Mouse (Mus musculus): Measurements from ENCODE around the gene Apod. TPM values are rescaled to one million over a fixed set of nuclear protein-coding genes. Genes with fewer than 3 reads are reported as not detected.

Gene Apod
- 0.60 and 1.3 TPM in 2 replicates for polyA plus RNA-seq (2015; fragmentation: Nextera tagmentation; extraction: Ambion mirVana)

GRCm38 (mm10) chr16:31314497-31315233, at the start of gene Apod:
Apod (minus strand) TSS chr16:31314808.
- no peak within 1 kb of the TSS for H3K4me3 ChIP-seq
- no peaks in the 10 kb centered on the region for H3K9me3 ChIP-seq
- peak within 1 kb of the TSS; percentile 71; the same call in 1 of the 2 replicates for H3K27ac ChIP-seq
- H3K4me2 ChIP-seq, result no peak within 1 kb of the TSS
- ATAC-seq (ENCODE audit: borderline replicate concordance, extremely low read depth, low FRiP score, low TSS enrichment), result no peak
- WGBS, result 68% methylated on average over 9 of the region's 9 CpGs
- H3K4me1 ChIP-seq, result peaks cover 18% of the 10 kb centered on the region; the same call in 1 of the 2 replicates
- H3K27me3 ChIP-seq, result no peaks in the 10 kb centered on the region
- H3K36me3 ChIP-seq, result no peaks in the 10 kb centered on the region
- no peak within 1 kb of the TSS for H3K9ac ChIP-seq

- ATAC-seq (ENCODE audit: borderline replicate concordance, extremely low read depth, low FRiP score, low TSS enrichment), result no peak
- H3K27me3 ChIP-seq, result no peaks in the 10 kb centered on the region
- H3K4me3 ChIP-seq, result no peak overlapping the region
- no peak overlapping the region for H3K27ac ChIP-seq
- 55% methylated on average over 11 of the region's 11 CpGs for WGBS
- no peaks in the 10 kb centered on the region for H3K36me3 ChIP-seq
- 0 out of 2 replicates have a peak, but pooled peaks cover 4% of the 10 kb centered on the region for H3K4me1 ChIP-seq
- H3K9me3 ChIP-seq, result no peaks in the 10 kb centered on the region
- no peak overlapping the region for H3K4me2 ChIP-seq
- H3K9ac ChIP-seq, result no peak overlapping the region
These were observed 49.3 kb upstream of the Apod start for GRCm38 (mm10) chr16:31363685-31364436.

GRCm38 (mm10) chr16:31359542-31359941, 44.9 kb upstream of the Apod start:
- no peaks in the 10 kb centered on the region for H3K27me3 ChIP-seq
- peaks cover 8% of the 10 kb centered on the region for H3K4me1 ChIP-seq
- no peak overlapping the region for H3K27ac ChIP-seq
- no peaks in the 10 kb centered on the region for H3K36me3 ChIP-seq
- H3K9me3 ChIP-seq, result no peaks in the 10 kb centered on the region
- no peak for ATAC-seq (ENCODE audit: borderline replicate concordance, extremely low read depth, low FRiP score, low TSS enrichment)
- H3K4me2 ChIP-seq, result no peak overlapping the region
- no peak overlapping the region for H3K4me3 ChIP-seq
- WGBS, result 52% methylated on average over 5 of the region's 5 CpGs
- H3K9ac ChIP-seq, result no peak overlapping the region

GRCm38 (mm10) chr16:31358991-31359390, 44.4 kb upstream of the Apod start:
- Histone ChIP-seq H3K36me3 (no peaks in the 10 kb centered on the region), H3K4me1 (peaks cover 13% of the 10 kb centered on the region), H3K4me3 (no peak overlapping the region), H3K9me3 (no peaks in the 10 kb centered on the region), H3K4me2 (no peak overlapping the region), H3K27ac (no peak overlapping the region), H3K9ac (no peak overlapping the region), H3K27me3 (no peaks in the 10 kb centered on the region)
- 30% methylated on average over 9 of the region's 9 CpGs for WGBS
- ATAC-seq (ENCODE audit: borderline replicate concordance, extremely low read depth, low FRiP score, low TSS enrichment), result no peak

- WGBS, result 41% methylated on average over 15 of the region's 15 CpGs
- Histone ChIP-seq H3K9ac (no peak overlapping the region), H3K9me3 (no peaks in the 10 kb centered on the region), H3K27ac (no peak overlapping the region), H3K27me3 (no peaks in the 10 kb centered on the region), H3K36me3 (no peaks in the 10 kb centered on the region), H3K4me2 (no peak overlapping the region), H3K4me3 (no peak overlapping the region), H3K4me1 (peaks cover 13% of the 10 kb centered on the region)
- no peak for ATAC-seq (ENCODE audit: borderline replicate concordance, extremely low read depth, low FRiP score, low TSS enrichment)
These were observed 44.0 kb upstream of the Apod start for GRCm38 (mm10) chr16:31358576-31358975.

GRCm38 (mm10) chr16:31355882-31356281, 41.3 kb upstream of the Apod start:
- no peak for ATAC-seq (ENCODE audit: borderline replicate concordance, extremely low read depth, low FRiP score, low TSS enrichment)
- Histone ChIP-seq H3K4me2 (no peak overlapping the region), H3K27me3 (no peaks in the 10 kb centered on the region), H3K9ac (no peak overlapping the region), H3K4me1 (peaks cover 9% of the 10 kb centered on the region), H3K9me3 (no peaks in the 10 kb centered on the region), H3K36me3 (no peaks in the 10 kb centered on the region), H3K27ac (no peak overlapping the region), H3K4me3 (no peak overlapping the region)
- 53% methylated on average over 6 of the region's 6 CpGs for WGBS

GRCm38 (mm10) chr16:31354341-31355329, 40.0 kb upstream of the Apod start:
- H3K9me3 ChIP-seq, result no peaks in the 10 kb centered on the region
- WGBS, result 15% methylated on average over 17 of the region's 17 CpGs
- H3K27me3 ChIP-seq, result no peaks in the 10 kb centered on the region
- ATAC-seq (ENCODE audit: borderline replicate concordance, extremely low read depth, low FRiP score, low TSS enrichment), result peak; percentile 42; the same call in 1 of the 2 replicates
- H3K4me2 ChIP-seq, result peak overlapping the region; percentile 25; the same call in 1 of the 2 replicates
- H3K36me3 ChIP-seq, result no peaks in the 10 kb centered on the region
- H3K4me3 ChIP-seq, result no peak overlapping the region
- H3K4me1 ChIP-seq, result peaks cover 9% of the 10 kb centered on the region
- H3K9ac ChIP-seq, result no peak overlapping the region
- no peak overlapping the region for H3K27ac ChIP-seq

GRCm38 (mm10) chr16:31352996-31353395, 38.4 kb upstream of the Apod start:
- 55% methylated on average over 4 of the region's 4 CpGs for WGBS
- Histone ChIP-seq H3K27ac (no peak overlapping the region), H3K36me3 (no peaks in the 10 kb centered on the region), H3K4me1 (peaks cover 9% of the 10 kb centered on the region), H3K9ac (no peak overlapping the region), H3K4me3 (no peak overlapping the region), H3K27me3 (no peaks in the 10 kb centered on the region), H3K9me3 (no peaks in the 10 kb centered on the region), H3K4me2 (no peak overlapping the region)
- peak; percentile 23; the same call in 1 of the 2 replicates for ATAC-seq (ENCODE audit: borderline replicate concordance, extremely low read depth, low FRiP score, low TSS enrichment)

GRCm38 (mm10) chr16:31347581-31347980, 33.0 kb upstream of the Apod start:
- Histone ChIP-seq H3K27ac (no peak overlapping the region), H3K36me3 (no peaks in the 10 kb centered on the region), H3K4me3 (peak overlapping the region; percentile 26), H3K9ac (no peak overlapping the region), H3K4me1 (peaks cover 3% of the 10 kb centered on the region), H3K9me3 (no peaks in the 10 kb centered on the region), H3K27me3 (no peaks in the 10 kb centered on the region), H3K4me2 (peak overlapping the region; percentile 46)
- whole genome bisulfite sequencing, result 10% methylated on average over 14 of the region's 14 CpGs
- ATAC-seq (ENCODE audit: borderline replicate concordance, extremely low read depth, low FRiP score, low TSS enrichment), result no peak

GRCm38 (mm10) chr16:31342966-31343365, 28.4 kb upstream of the Apod start:
- H3K4me2 ChIP-seq, result no peak overlapping the region
- H3K36me3 ChIP-seq, result no peaks in the 10 kb centered on the region
- no peak overlapping the region for H3K9ac ChIP-seq
- no peaks in the 10 kb centered on the region for H3K27me3 ChIP-seq
- H3K9me3 ChIP-seq, result no peaks in the 10 kb centered on the region
- WGBS, result 36% methylated on average over 2 of the region's 2 CpGs
- H3K4me3 ChIP-seq, result no peak overlapping the region
- peaks cover 6% of the 10 kb centered on the region for H3K4me1 ChIP-seq
- no peak overlapping the region for H3K27ac ChIP-seq
- ATAC-seq (ENCODE audit: borderline replicate concordance, extremely low read depth, low FRiP score, low TSS enrichment), result no peak

- Histone ChIP-seq H3K9ac (no peak overlapping the region), H3K27ac (no peak overlapping the region), H3K36me3 (no peaks in the 10 kb centered on the region), H3K4me2 (no peak overlapping the region), H3K27me3 (no peaks in the 10 kb centered on the region), H3K4me1 (peaks cover 6% of the 10 kb centered on the region), H3K9me3 (no peaks in the 10 kb centered on the region), H3K4me3 (no peak overlapping the region)
- WGBS, result 35% methylated on average over 5 of the region's 5 CpGs
- ATAC-seq (ENCODE audit: borderline replicate concordance, extremely low read depth, low FRiP score, low TSS enrichment), result no peak
These were observed 27.9 kb upstream of the Apod start for GRCm38 (mm10) chr16:31342556-31342955.

Measured in lung, embryonic 15.5 days (tissue).